In the genomic region with DNA sequence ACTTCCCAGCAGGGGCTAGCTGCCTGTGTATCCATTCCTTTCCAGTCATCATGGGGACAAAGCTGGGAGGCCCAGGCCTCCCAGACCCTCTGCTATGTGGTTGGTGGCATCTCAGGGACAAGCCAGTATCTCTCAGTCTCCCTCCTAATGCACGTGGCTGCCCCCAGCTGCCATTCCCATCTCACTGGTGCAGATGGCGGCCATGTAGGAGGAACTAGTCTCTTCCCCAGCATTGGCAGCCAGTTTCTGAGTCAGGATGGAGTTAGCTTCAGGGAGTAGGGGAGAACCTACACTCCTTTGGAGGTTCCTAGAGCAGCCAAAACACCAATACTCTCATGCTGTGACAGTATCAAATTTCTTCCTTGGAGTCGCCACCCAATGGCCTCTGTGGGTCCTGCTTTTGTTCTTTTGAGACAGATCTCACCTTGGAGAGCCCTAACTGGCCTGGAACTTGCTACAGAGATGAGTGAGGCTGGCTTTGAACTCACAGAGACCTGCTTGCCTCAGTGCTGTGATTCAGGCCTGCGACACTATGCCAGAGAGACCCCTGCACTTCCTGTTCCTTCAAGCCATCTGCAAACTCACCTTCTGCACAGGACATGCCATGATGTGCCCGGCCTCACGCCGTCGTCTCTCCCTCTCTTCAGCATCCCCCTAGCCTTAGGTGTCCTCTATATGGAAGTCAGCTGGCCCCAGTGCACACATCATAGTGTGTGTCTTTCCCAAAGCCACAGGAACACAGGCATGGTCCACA, we compare ENCODE assay signal across 11 mouse cellular contexts. TPM values are rescaled to one million over a fixed set of nuclear protein-coding genes. Genes with fewer than 3 reads are reported as not detected.
DNase-seq lines count a peak whose midpoint lies in the region; ATAC-seq and TF ChIP-seq lines count a peak whose summit lies in the region.
"Had no signal": no experiment of that assay in that cellular context is flagged by ENCODE, and none has a peak within 500 bp of the region (broad histone marks: within the 10 kb centered on the region; RNA-seq: fewer than 3 reads in every experiment).

No protein-coding gene starts in this region.

- TF ChIP-seq CTCF in stomach, postnatal 0 days (IDR thresholded peaks at IDR 0.05; ENCODE audit: low read depth) = no peak

- peak overlapping the region; percentile 56 for H3K4me2 ChIP-seq in heart, embryonic 13.5 days
- H3K4me2 ChIP-seq in stomach, embryonic 15.5 days = 0 out of 2 replicates have a peak overlapping the region, but pooled peaks have one; percentile 3
- no peak overlapping the region for H3K4me2 ChIP-seq in stomach, postnatal 0 days (replicated peaks; ENCODE audit: low read depth)
- H3K4me2 ChIP-seq: midbrain, embryonic 11.5 days had no signal

- H3K9ac ChIP-seq in heart, embryonic 13.5 days = peak overlapping the region; percentile 65
- H3K9ac ChIP-seq in stomach, embryonic 15.5 days = no peak overlapping the region
- H3K9ac ChIP-seq in stomach, postnatal 0 days (ENCODE audit: low read length) = no peak overlapping the region

- peak overlapping the region; percentile 93 for H3K27ac ChIP-seq in heart, embryonic 13.5 days (replicated peaks)
- H3K27ac ChIP-seq in stomach, embryonic 15.5 days = no peak overlapping the region
- no peak overlapping the region for H3K27ac ChIP-seq in stomach, postnatal 0 days (replicated peaks)
- H3K27ac ChIP-seq: embryonic facial prominence, embryonic 10.5 days had no signal

- peaks cover 65% of the 10 kb centered on the region for H3K4me1 ChIP-seq in heart, embryonic 13.5 days
- 0 out of 2 replicates have a peak, but pooled peaks cover 2% of the 10 kb centered on the region for H3K4me1 ChIP-seq in stomach, embryonic 15.5 days
- no peaks in the 10 kb centered on the region for H3K4me1 ChIP-seq in stomach, postnatal 0 days (replicated peaks; ENCODE audit: control insufficient read depth, insufficient read depth)

- no peak for TF ChIP-seq EP300 in stomach, postnatal 0 days (optimal IDR thresholded peaks at IDR 0.05)

- H3K4me3 ChIP-seq in heart, embryonic 13.5 days = peak overlapping the region; percentile 16
- H3K4me3 ChIP-seq in stomach, embryonic 15.5 days (replicated peaks) = no peak overlapping the region
- no peak overlapping the region for H3K4me3 ChIP-seq in stomach, postnatal 0 days (ENCODE audit: low read depth, low read length)
- H3K4me3 ChIP-seq: embryonic facial prominence, embryonic 10.5 days had no signal

- no peaks in the 10 kb centered on the region for H3K27me3 ChIP-seq in heart, embryonic 13.5 days (replicated peaks)
- H3K27me3 ChIP-seq in stomach, embryonic 15.5 days (replicated peaks) = no peaks in the 10 kb centered on the region
- no peaks in the 10 kb centered on the region for H3K27me3 ChIP-seq in stomach, postnatal 0 days (ENCODE audit: control insufficient read depth, insufficient read depth, low read length)

- no peak; the same call in 1 of the 2 replicates for ATAC-seq in heart, embryonic 13.5 days (ENCODE audit: extremely low read depth, insufficient number of reproducible peaks, low FRiP score, low TSS enrichment)
- no peak for ATAC-seq in stomach, embryonic 15.5 days (ENCODE audit: insufficient read depth, low FRiP score, low read depth)
- no peak for ATAC-seq in stomach, postnatal 0 days (ENCODE audit: low FRiP score, low TSS enrichment)
- ATAC-seq in granulocyte monocyte progenitor cell, adult 5-6 weeks (replicated peaks; ENCODE audit: poor library complexity, severe bottlenecking) = peak; percentile 20
- peak; percentile 30 for ATAC-seq in megakaryocyte-erythroid progenitor cell, adult 5-6 weeks (replicated peaks; ENCODE audit: low FRiP score, low TSS enrichment, poor library complexity, severe bottlenecking)

- 67% methylated on average over 8 of the region's 8 CpGs for WGBS in heart, embryonic 13.5 days
- WGBS in stomach, embryonic 15.5 days = 72% methylated on average over 8 of the region's 8 CpGs
- WGBS in stomach, postnatal 0 days = 77% methylated on average over 8 of the region's 8 CpGs

- peaks cover 16% of the 10 kb centered on the region for H3K36me3 ChIP-seq in heart, embryonic 13.5 days
- no peaks in the 10 kb centered on the region for H3K36me3 ChIP-seq in stomach, embryonic 15.5 days
- no peaks in the 10 kb centered on the region for H3K36me3 ChIP-seq in stomach, postnatal 0 days (ENCODE audit: control insufficient read depth, insufficient read depth, low read length)
- H3K36me3 ChIP-seq: embryonic facial prominence, embryonic 10.5 days had no signal

- no peaks in the 10 kb centered on the region for H3K9me3 ChIP-seq in heart, embryonic 13.5 days
- no peaks in the 10 kb centered on the region for H3K9me3 ChIP-seq in stomach, embryonic 15.5 days
- no peaks in the 10 kb centered on the region for H3K9me3 ChIP-seq in stomach, postnatal 0 days (ENCODE audit: control insufficient read depth, low read length)
- H3K9me3 ChIP-seq: embryonic facial prominence, embryonic 10.5 days had no signal

- intact Hi-C loops in heart, postnatal 14 days (cut with DNase I) = no loop called here

- no peak for DNase-seq in heart, postnatal 14 days
- DNase-seq in stomach, postnatal 0 days (ENCODE audit: low spot score) = no peak
- DNase-seq in left cerebral cortex, adult 8-10 months (ENCODE audit: low spot score in 2 of 2) = no peak
- no peak for DNase-seq in layer of hippocampus, adult 18-20 months (ENCODE audit: low spot score in 2 of 2)
- DNase-seq: adrenal gland, postnatal 36 days had no signal

RNA-seq across cellular contexts. Expression of a gene that starts 52.7 kb away (rescaled TPM):
- polyA plus RNA-seq in heart, embryonic 13.5 days (2015; fragmentation: Nextera tagmentation; extraction: Ambion mirVana) = 163 and 170 TPM in 2 replicates
- 100 to 1,000 TPM; 120 to 132 TPM for total RNA-seq in heart, postnatal 14 days (2021)
- 43.2 and 45.8 TPM in 2 replicates for polyA plus RNA-seq in stomach, embryonic 15.5 days (2015; fragmentation: Nextera tagmentation; extraction: Ambion mirVana)
- 35.6 and 36.5 TPM in 2 replicates for polyA plus RNA-seq in stomach, postnatal 0 days (2015; fragmentation: Nextera tagmentation; extraction: Ambion mirVana)
- 46.4 and 67.3 TPM in 2 replicates for total RNA-seq in granulocyte monocyte progenitor cell, adult 5-6 weeks (2014; fragmentation: Nextera tagmentation)
- 72.6 and 73.2 TPM in 2 replicates for total RNA-seq in granulocyte monocyte progenitor cell, adult 5-6 weeks (2017)
- 212 and 217 TPM in 2 replicates for total RNA-seq in megakaryocyte-erythroid progenitor cell, adult 5-6 weeks (2014; fragmentation: Nextera tagmentation)
- total RNA-seq in megakaryocyte-erythroid progenitor cell, adult 5-6 weeks (2017) = 295 and 330 TPM in 2 replicates
- total RNA-seq in left cerebral cortex, adult 8-10 months (2022) = 100 to 1,000 TPM; 308 to 326 (median 318) TPM
- 100 to 1,000 TPM; 311 to 316 TPM for total RNA-seq in layer of hippocampus, adult 18-20 months (2021)

Comparison
In these comparisons a context has a peak if more than half of its experiments do, and no peak if none do; other contexts are left out.
1. ATAC-seq: peak in granulocyte monocyte progenitor cell, adult 5-6 weeks (single experiment) and megakaryocyte-erythroid progenitor cell, adult 5-6 weeks (single experiment); none in heart, embryonic 13.5 days (single experiment), stomach, embryonic 15.5 days (single experiment) and stomach, postnatal 0 days (single experiment).